Mouse (Mus musculus): Measurements from ENCODE around the gene 2410015M20Rik.

Gene 2410015M20Rik

GRCm38 (mm10) chr17:56572939-56573338, 36.6 kb downstream of the 2410015M20Rik start:
- no peak for DNase-seq (ENCODE audit: low read depth, low spot score)

- no peak for DNase-seq (ENCODE audit: low read depth, low spot score)
Measured at GRCm38 (mm10) chr17:56572154-56572553, 37.4 kb downstream of the 2410015M20Rik start.

- no peak for DNase-seq (ENCODE audit: low read depth, low spot score)
Measured at GRCm38 (mm10) chr17:56570287-56570686, 39.3 kb downstream of the 2410015M20Rik start.

GRCm38 (mm10) chr17:56567370-56567769, 42.2 kb downstream of the 2410015M20Rik start:
- no peak for DNase-seq (ENCODE audit: low read depth, low spot score)

GRCm38 (mm10) chr17:56566918-56567317, 42.7 kb downstream of the 2410015M20Rik start:
- DNase-seq (ENCODE audit: low read depth, low spot score): no peak

- DNase-seq (ENCODE audit: low read depth, low spot score): peak; percentile 27
Measured at GRCm38 (mm10) chr17:56566293-56566692, 43.3 kb downstream of the 2410015M20Rik start.

GRCm38 (mm10) chr17:56561866-56562265, 47.7 kb downstream of the 2410015M20Rik start:
- no peak for DNase-seq (ENCODE audit: low read depth, low spot score)

GRCm38 (mm10) chr17:56560131-56560530, 49.4 kb downstream of the 2410015M20Rik start:
- no peak for DNase-seq (ENCODE audit: low read depth, low spot score)

- DNase-seq (ENCODE audit: low read depth, low spot score): no peak
Measured at GRCm38 (mm10) chr17:56559386-56559785, 50.2 kb downstream of the 2410015M20Rik start.

- DNase-seq (ENCODE audit: low read depth, low spot score): peak; percentile 66
Measured at GRCm38 (mm10) chr17:56558448-56558847, 51.1 kb downstream of the 2410015M20Rik start.

Measured in R1 (cell line).